8 mouse cellular contexts compared by ENCODE assay signal in genomic region chr8:120191633-120192032, GRCm38 (mm10). TPM values are rescaled to one million over a fixed set of nuclear protein-coding genes. Genes with fewer than 3 reads are reported as not detected.
DNase-seq lines count a peak whose midpoint lies in the region; ATAC-seq lines count a peak whose summit lies in the region.

No protein-coding gene starts in this region.

- H3K27me3 ChIP-seq in heart, embryonic 10.5 days (ENCODE audit: insufficient read depth, poor library complexity, severe bottlenecking): peaks cover 11% of the 10 kb centered on the region
- no peaks in the 10 kb centered on the region for H3K27me3 ChIP-seq in midbrain, embryonic 10.5 days (ENCODE audit: low read depth, poor library complexity, severe bottlenecking)
- no peaks in the 10 kb centered on the region for H3K27me3 ChIP-seq in midbrain, embryonic 16.5 days (ENCODE audit: control insufficient read depth, insufficient read depth, low read depth, low read length)
- H3K27me3 ChIP-seq in hindbrain, embryonic 15.5 days: no peaks in the 10 kb centered on the region
- H3K27me3 ChIP-seq in stomach, embryonic 16.5 days (ENCODE audit: control insufficient read depth, insufficient read depth, low read length): no peaks in the 10 kb centered on the region

- WGBS in heart, embryonic 10.5 days: 74% methylated on average over 5 of the region's 5 CpGs
- 93% methylated on average over 5 of the region's 5 CpGs for WGBS in midbrain, embryonic 10.5 days
- 61% methylated on average over 5 of the region's 5 CpGs for WGBS in midbrain, embryonic 16.5 days
- WGBS in hindbrain, embryonic 15.5 days: 64% methylated on average over 5 of the region's 5 CpGs
- WGBS in stomach, embryonic 16.5 days: 60% methylated on average over 5 of the region's 5 CpGs

- no peak for DNase-seq in heart, embryonic 10.5 days (ENCODE audit: low spot score)
- DNase-seq in heart, adult 9 months (ENCODE audit: low spot score in 2 of 2): no peak
- no peak for DNase-seq in midbrain, embryonic 10.5 days (ENCODE audit: low spot score)
- no peak for DNase-seq in urinary bladder, postnatal 14 days (ENCODE audit: low spot score)
- no peak for DNase-seq in liver

- no peaks in the 10 kb centered on the region for H3K9me3 ChIP-seq in heart, embryonic 10.5 days
- peaks cover 8% of the 10 kb centered on the region; the same call in 1 of the 2 replicates for H3K9me3 ChIP-seq in midbrain, embryonic 10.5 days (replicated peaks)
- H3K9me3 ChIP-seq in midbrain, embryonic 16.5 days (replicated peaks; ENCODE audit: control insufficient read depth, low read length, poor library complexity, severe bottlenecking): no peaks in the 10 kb centered on the region
- no peaks in the 10 kb centered on the region for H3K9me3 ChIP-seq in hindbrain, embryonic 15.5 days
- H3K9me3 ChIP-seq in stomach, embryonic 16.5 days (replicated peaks; ENCODE audit: control insufficient read depth, low read length): no peaks in the 10 kb centered on the region

- peak overlapping the region; percentile 65 for H3K27ac ChIP-seq in heart, embryonic 10.5 days
- peak overlapping the region; percentile 77 for H3K27ac ChIP-seq in midbrain, embryonic 10.5 days (replicated peaks)
- H3K27ac ChIP-seq in midbrain, embryonic 16.5 days (ENCODE audit: low read length): no peak overlapping the region; the same call in 1 of the 2 replicates
- H3K27ac ChIP-seq in hindbrain, embryonic 15.5 days (replicated peaks): peak overlapping the region; percentile 85; the same call in 1 of the 2 replicates
- peak overlapping the region; percentile 94 for H3K27ac ChIP-seq in stomach, embryonic 16.5 days (ENCODE audit: low read length)

- no peak overlapping the region for H3K4me2 ChIP-seq in midbrain, embryonic 16.5 days (ENCODE audit: low read length)
- H3K4me2 ChIP-seq in hindbrain, embryonic 15.5 days: no peak overlapping the region
- H3K4me2 ChIP-seq in stomach, embryonic 16.5 days (ENCODE audit: low read depth, low read length): peak overlapping the region; percentile 47

- H3K4me1 ChIP-seq in heart, embryonic 10.5 days: peaks cover 35% of the 10 kb centered on the region
- peaks cover 31% of the 10 kb centered on the region for H3K4me1 ChIP-seq in midbrain, embryonic 10.5 days
- 0 out of 2 replicates have a peak, but pooled peaks cover 2% of the 10 kb centered on the region for H3K4me1 ChIP-seq in midbrain, embryonic 16.5 days (ENCODE audit: control insufficient read depth, insufficient read depth, low read length)
- H3K4me1 ChIP-seq in hindbrain, embryonic 15.5 days (replicated peaks): peaks cover 18% of the 10 kb centered on the region
- peaks cover 19% of the 10 kb centered on the region for H3K4me1 ChIP-seq in stomach, embryonic 16.5 days (ENCODE audit: control insufficient read depth, insufficient read depth, low read length)

- H3K4me3 ChIP-seq in heart, embryonic 10.5 days: no peak overlapping the region
- no peak overlapping the region for H3K4me3 ChIP-seq in midbrain, embryonic 10.5 days
- H3K4me3 ChIP-seq in midbrain, embryonic 16.5 days (ENCODE audit: low read depth, low read length): no peak overlapping the region
- no peak overlapping the region for H3K4me3 ChIP-seq in hindbrain, embryonic 15.5 days
- H3K4me3 ChIP-seq in stomach, embryonic 16.5 days (replicated peaks; ENCODE audit: low read length): no peak overlapping the region

- H3K36me3 ChIP-seq in heart, embryonic 10.5 days: no peaks in the 10 kb centered on the region
- H3K36me3 ChIP-seq in midbrain, embryonic 10.5 days: no peaks in the 10 kb centered on the region
- H3K36me3 ChIP-seq in midbrain, embryonic 16.5 days (ENCODE audit: control insufficient read depth, insufficient read depth, low read length): no peaks in the 10 kb centered on the region
- H3K36me3 ChIP-seq in hindbrain, embryonic 15.5 days: no peaks in the 10 kb centered on the region
- H3K36me3 ChIP-seq in stomach, embryonic 16.5 days (ENCODE audit: control insufficient read depth, insufficient read depth, low read length): no peaks in the 10 kb centered on the region

- no peak overlapping the region for H3K9ac ChIP-seq in midbrain, embryonic 16.5 days (ENCODE audit: low read depth, low read length)
- H3K9ac ChIP-seq in hindbrain, embryonic 15.5 days: no peak overlapping the region
- H3K9ac ChIP-seq in stomach, embryonic 16.5 days (ENCODE audit: low read length): peak overlapping the region; percentile 58; the same call in 1 of the 2 replicates

- no peak for ATAC-seq in midbrain, embryonic 16.5 days
- no peak for ATAC-seq in hindbrain, embryonic 15.5 days (ENCODE audit: low FRiP score, low read depth)
- no peak for ATAC-seq in stomach, embryonic 16.5 days (ENCODE audit: insufficient read depth, low FRiP score)

RNA-seq across cellular contexts. Expression of gene Fam92b, which starts 14.4 kb away (rescaled TPM):
- 0.16 and 0.31 TPM in 2 replicates for polyA plus RNA-seq in heart, embryonic 10.5 days (2016; fragmentation: Nextera tagmentation; extraction: Ambion mirVana)
- polyA plus RNA-seq in midbrain, embryonic 10.5 days (2016; fragmentation: Nextera tagmentation; extraction: Ambion mirVana): 2.6 and 3.3 TPM in 2 replicates
- 2.1 and 2.4 TPM in 2 replicates for polyA plus RNA-seq in midbrain, embryonic 16.5 days (2015; fragmentation: Nextera tagmentation; extraction: Ambion mirVana)
- 1.5 and 2.2 TPM in 2 replicates for polyA plus RNA-seq in hindbrain, embryonic 15.5 days (2015; fragmentation: Nextera tagmentation; extraction: Ambion mirVana)
- polyA plus RNA-seq in stomach, embryonic 16.5 days (2015; fragmentation: Nextera tagmentation; extraction: Ambion mirVana): 0.57 and 0.72 TPM in 2 replicates

RNA-seq across cellular contexts. Expression of gene Gse1, which starts 36.6 kb away (rescaled TPM):
- polyA plus RNA-seq in heart, embryonic 10.5 days (2016; fragmentation: Nextera tagmentation; extraction: Ambion mirVana): 12.2 and 13.7 TPM in 2 replicates
- polyA plus RNA-seq in midbrain, embryonic 10.5 days (2016; fragmentation: Nextera tagmentation; extraction: Ambion mirVana): 12.7 and 15.6 TPM in 2 replicates
- polyA plus RNA-seq in midbrain, embryonic 16.5 days (2015; fragmentation: Nextera tagmentation; extraction: Ambion mirVana): 13.3 and 17.6 TPM in 2 replicates
- polyA plus RNA-seq in hindbrain, embryonic 15.5 days (2015; fragmentation: Nextera tagmentation; extraction: Ambion mirVana): 15.4 and 20.1 TPM in 2 replicates
- 6.0 and 6.9 TPM in 2 replicates for polyA plus RNA-seq in stomach, embryonic 16.5 days (2015; fragmentation: Nextera tagmentation; extraction: Ambion mirVana)
